Mouse (Mus musculus): ENCODE results near the gene Mkrn2os. TPM values are rescaled to one million over a fixed set of nuclear protein-coding genes. Genes with fewer than 3 reads are reported as not detected.
"Not testable (repeated sequence)": the region's sequence is repeated elsewhere in the genome, so short reads cannot be mapped to it uniquely, and the experiment has no call there.

The Mkrn2os gene
- polyA plus RNA-seq (2014; fragmentation: Nextera tagmentation; extraction: Ambion mirVana), result 5.2 and 5.8 TPM in 2 replicates

- Histone ChIP-seq H3K27me3 (ENCODE audit: control insufficient read depth, insufficient read depth, low read length) (no peaks in the 10 kb centered on the region), H3K36me3 (ENCODE audit: control insufficient read depth, insufficient read depth, low read length) (no peaks in the 10 kb centered on the region), H3K9ac (ENCODE audit: low read depth, low read length) (no peak within 1 kb of the TSS), H3K4me1 (ENCODE audit: control insufficient read depth, insufficient read depth, low read length) (no peaks in the 10 kb centered on the region), H3K4me2 (replicated peaks; ENCODE audit: low read depth, low read length) (peak within 1 kb of the TSS; percentile 32), H3K9me3 (ENCODE audit: control insufficient read depth, low read length) (no peaks in the 10 kb centered on the region), H3K4me3 (ENCODE audit: low read length) (peak within 1 kb of the TSS; percentile 8; the same call in 1 of the 2 replicates), H3K27ac (ENCODE audit: low read depth, low read length) (no peak within 1 kb of the TSS)
- ATAC-seq (ENCODE audit: low FRiP score, low TSS enrichment), result peak; percentile 85
- WGBS, result 44% methylated on average over 5 of the region's 5 CpGs
Measured at GRCm38 (mm10) chr6:115592458-115592857, at the start of gene Mkrn2os. Gene Mkrn2os (minus strand): TSS chr6:115592576.

GRCm38 (mm10) chr6:115638188-115638587 is 45.8 kb upstream of the Mkrn2os start:
- H3K9ac ChIP-seq (ENCODE audit: low read depth, low read length); H3K4me2 ChIP-seq (replicated peaks; ENCODE audit: low read depth, low read length); H3K27ac ChIP-seq (ENCODE audit: low read depth, low read length); H3K9me3 ChIP-seq (ENCODE audit: control insufficient read depth, low read length); H3K27me3 ChIP-seq (ENCODE audit: control insufficient read depth, insufficient read depth, low read length); ATAC-seq (ENCODE audit: low FRiP score, low TSS enrichment); H3K4me3 ChIP-seq (ENCODE audit: low read length); H3K4me1 ChIP-seq (ENCODE audit: control insufficient read depth, insufficient read depth, low read length): not testable (repeated sequence)
- H3K36me3 ChIP-seq (ENCODE audit: control insufficient read depth, insufficient read depth, low read length), result peaks cover 57% of the 10 kb centered on the region
- WGBS, result 92% methylated on average over 7 of the region's 7 CpGs

- H3K27me3 ChIP-seq (ENCODE audit: control insufficient read depth, insufficient read depth, low read length), result no peaks in the 10 kb centered on the region
- ATAC-seq (ENCODE audit: low FRiP score, low TSS enrichment), result no peak
- H3K36me3 ChIP-seq (ENCODE audit: control insufficient read depth, insufficient read depth, low read length), result peaks cover 75% of the 10 kb centered on the region
- no peak overlapping the region for H3K4me2 ChIP-seq (replicated peaks; ENCODE audit: low read depth, low read length)
- no peak overlapping the region for H3K27ac ChIP-seq (ENCODE audit: low read depth, low read length)
- no peaks in the 10 kb centered on the region for H3K9me3 ChIP-seq (ENCODE audit: control insufficient read depth, low read length)
- WGBS, result 95% methylated on average over 2 of the region's 2 CpGs
- no peaks in the 10 kb centered on the region for H3K4me1 ChIP-seq (ENCODE audit: control insufficient read depth, insufficient read depth, low read length)
- no peak overlapping the region for H3K9ac ChIP-seq (ENCODE audit: low read depth, low read length)
- H3K4me3 ChIP-seq (ENCODE audit: low read length), result no peak overlapping the region
Measured at GRCm38 (mm10) chr6:115634015-115634414, 41.6 kb upstream of the Mkrn2os start.

GRCm38 (mm10) chr6:115631056-115631795 is 38.9 kb upstream of the Mkrn2os start:
- 90% methylated on average over 3 of the region's 3 CpGs for WGBS
- no peak for ATAC-seq (ENCODE audit: low FRiP score, low TSS enrichment)

GRCm38 (mm10) chr6:115626121-115626520 is 33.7 kb upstream of the Mkrn2os start:
- no peak for ATAC-seq (ENCODE audit: low FRiP score, low TSS enrichment)
- Histone ChIP-seq H3K9me3 (ENCODE audit: control insufficient read depth, low read length) (no peaks in the 10 kb centered on the region), H3K4me3 (ENCODE audit: low read length) (no peak overlapping the region), H3K4me1 (ENCODE audit: control insufficient read depth, insufficient read depth, low read length) (no peaks in the 10 kb centered on the region), H3K4me2 (replicated peaks; ENCODE audit: low read depth, low read length) (no peak overlapping the region), H3K36me3 (ENCODE audit: control insufficient read depth, insufficient read depth, low read length) (peaks cover 94% of the 10 kb centered on the region), H3K27me3 (ENCODE audit: control insufficient read depth, insufficient read depth, low read length) (no peaks in the 10 kb centered on the region), H3K9ac (ENCODE audit: low read depth, low read length) (no peak overlapping the region), H3K27ac (ENCODE audit: low read depth, low read length) (no peak overlapping the region)
- 91% methylated on average over 5 of the region's 5 CpGs for WGBS

More at GRCm38 (mm10) chr6:115631056-115631795, 38.9 kb upstream of the Mkrn2os start:
- Histone ChIP-seq H3K4me1 (ENCODE audit: control insufficient read depth, insufficient read depth, low read length) (no peaks in the 10 kb centered on the region), H3K27ac (ENCODE audit: low read depth, low read length) (no peak overlapping the region), H3K27me3 (ENCODE audit: control insufficient read depth, insufficient read depth, low read length) (no peaks in the 10 kb centered on the region), H3K9ac (ENCODE audit: low read depth, low read length) (no peak overlapping the region), H3K36me3 (ENCODE audit: control insufficient read depth, insufficient read depth, low read length) (peaks cover 85% of the 10 kb centered on the region), H3K4me3 (ENCODE audit: low read length) (no peak overlapping the region), H3K4me2 (replicated peaks; ENCODE audit: low read depth, low read length) (no peak overlapping the region), H3K9me3 (ENCODE audit: control insufficient read depth, low read length) (no peaks in the 10 kb centered on the region)

GRCm38 (mm10) chr6:115620942-115621341 is 28.6 kb upstream of the Mkrn2os start:
- Histone ChIP-seq H3K4me3 (ENCODE audit: low read length) (no peak overlapping the region), H3K9me3 (ENCODE audit: control insufficient read depth, low read length) (no peaks in the 10 kb centered on the region), H3K27ac (ENCODE audit: low read depth, low read length) (no peak overlapping the region), H3K9ac (ENCODE audit: low read depth, low read length) (no peak overlapping the region), H3K4me2 (replicated peaks; ENCODE audit: low read depth, low read length) (no peak overlapping the region), H3K4me1 (ENCODE audit: control insufficient read depth, insufficient read depth, low read length) (no peaks in the 10 kb centered on the region), H3K27me3 (ENCODE audit: control insufficient read depth, insufficient read depth, low read length) (no peaks in the 10 kb centered on the region), H3K36me3 (ENCODE audit: control insufficient read depth, insufficient read depth, low read length) (peaks cover 99% of the 10 kb centered on the region)
- WGBS, result 21% methylated on average over 1 of the region's 1 CpGs
- ATAC-seq (ENCODE audit: low FRiP score, low TSS enrichment), result no peak

GRCm38 (mm10) chr6:115619818-115620217 is 27.4 kb upstream of the Mkrn2os start:
- Histone ChIP-seq H3K27ac (ENCODE audit: low read depth, low read length) (no peak overlapping the region), H3K36me3 (ENCODE audit: control insufficient read depth, insufficient read depth, low read length) (peaks cover 100% of the 10 kb centered on the region), H3K4me2 (replicated peaks; ENCODE audit: low read depth, low read length) (no peak overlapping the region), H3K27me3 (ENCODE audit: control insufficient read depth, insufficient read depth, low read length) (no peaks in the 10 kb centered on the region), H3K4me1 (ENCODE audit: control insufficient read depth, insufficient read depth, low read length) (no peaks in the 10 kb centered on the region), H3K4me3 (ENCODE audit: low read length) (no peak overlapping the region), H3K9me3 (ENCODE audit: control insufficient read depth, low read length) (no peaks in the 10 kb centered on the region), H3K9ac (ENCODE audit: low read depth, low read length) (no peak overlapping the region)
- WGBS, result 89% methylated on average over 10 of the region's 10 CpGs
- 0 out of 2 replicates have a peak, but pooled peaks have one; percentile 19 for ATAC-seq (ENCODE audit: low FRiP score, low TSS enrichment)

- 87% methylated on average over 3 of the region's 3 CpGs for WGBS
- Histone ChIP-seq H3K27me3 (ENCODE audit: control insufficient read depth, insufficient read depth, low read length) (no peaks in the 10 kb centered on the region), H3K36me3 (ENCODE audit: control insufficient read depth, insufficient read depth, low read length) (peaks cover 93% of the 10 kb centered on the region), H3K9me3 (ENCODE audit: control insufficient read depth, low read length) (no peaks in the 10 kb centered on the region), H3K4me1 (ENCODE audit: control insufficient read depth, insufficient read depth, low read length) (no peaks in the 10 kb centered on the region), H3K9ac (ENCODE audit: low read depth, low read length) (no peak overlapping the region), H3K4me2 (replicated peaks; ENCODE audit: low read depth, low read length) (no peak overlapping the region), H3K4me3 (ENCODE audit: low read length) (no peak overlapping the region), H3K27ac (ENCODE audit: low read depth, low read length) (no peak overlapping the region)
- no peak for ATAC-seq (ENCODE audit: low FRiP score, low TSS enrichment)
Measured at GRCm38 (mm10) chr6:115615983-115616382, 23.6 kb upstream of the Mkrn2os start.

GRCm38 (mm10) chr6:115613793-115614192 is 21.4 kb upstream of the Mkrn2os start:
- no peaks in the 10 kb centered on the region for H3K9me3 ChIP-seq (ENCODE audit: control insufficient read depth, low read length)
- no peak for ATAC-seq (ENCODE audit: low FRiP score, low TSS enrichment)
- no peak overlapping the region for H3K9ac ChIP-seq (ENCODE audit: low read depth, low read length)
- no peaks in the 10 kb centered on the region for H3K27me3 ChIP-seq (ENCODE audit: control insufficient read depth, insufficient read depth, low read length)
- H3K36me3 ChIP-seq (ENCODE audit: control insufficient read depth, insufficient read depth, low read length), result peaks cover 89% of the 10 kb centered on the region
- no peaks in the 10 kb centered on the region for H3K4me1 ChIP-seq (ENCODE audit: control insufficient read depth, insufficient read depth, low read length)
- H3K4me3 ChIP-seq (ENCODE audit: low read length), result no peak overlapping the region
- H3K27ac ChIP-seq (ENCODE audit: low read depth, low read length), result no peak overlapping the region
- no peak overlapping the region for H3K4me2 ChIP-seq (replicated peaks; ENCODE audit: low read depth, low read length)

Measured in kidney, embryonic 14.5 days (tissue).